Mouse (Mus musculus) adrenal gland, postnatal 4 days (tissue): ENCODE data around the gene Dnm3. TPM values are rescaled to one million over a fixed set of nuclear protein-coding genes. Genes with fewer than 3 reads are reported as not detected.

ENCODE experiments used
- DNase-seq, 2 experiments: peaks; one replicate each; pipeline ENCODE4 v3.0.0; 2021 to 2022; ENCODE audit warnings: low spot score in 2 of 2, mixed read lengths in 2 of 2
- total RNA-seq, 2 experiments: library from RNA; stranded (reverse); gene quantifications; 2 replicates each; pipeline ENCODE4 v1.2.3; 2021

Dnm3 gene
- total RNA-seq, 2 experiments from 2014 or later = 14.1 to 15.6 TPM

- DNase-seq = no peak
Measured at GRCm38 (mm10) chr1:162213066-162213465, 264.8 kb downstream of the Dnm3 start.

DNA sequence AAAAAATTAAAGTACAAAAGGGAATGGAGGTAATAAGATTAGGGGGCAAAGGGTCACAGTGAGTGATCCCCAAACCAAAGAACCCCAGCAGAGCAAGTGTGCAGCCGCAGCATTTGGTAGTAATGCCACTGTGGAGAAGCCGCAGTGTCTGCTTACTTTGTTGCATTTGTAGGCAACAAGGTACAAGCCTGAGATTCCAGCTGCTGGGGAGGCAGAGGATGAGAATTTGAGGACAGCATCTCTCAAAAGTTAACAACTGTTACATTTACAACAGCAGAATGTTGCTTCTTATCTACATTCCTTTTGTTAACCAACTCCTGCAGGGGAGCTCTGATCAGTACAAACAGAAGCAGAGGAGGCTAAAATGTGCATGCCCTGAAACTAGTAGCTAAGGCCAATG is 267.3 kb downstream of the Dnm3 start:
- no peak for DNase-seq

GRCm38 (mm10) chr1:162209487-162210149 is 268.2 kb downstream of the Dnm3 start:
- no peak for DNase-seq

DNA sequence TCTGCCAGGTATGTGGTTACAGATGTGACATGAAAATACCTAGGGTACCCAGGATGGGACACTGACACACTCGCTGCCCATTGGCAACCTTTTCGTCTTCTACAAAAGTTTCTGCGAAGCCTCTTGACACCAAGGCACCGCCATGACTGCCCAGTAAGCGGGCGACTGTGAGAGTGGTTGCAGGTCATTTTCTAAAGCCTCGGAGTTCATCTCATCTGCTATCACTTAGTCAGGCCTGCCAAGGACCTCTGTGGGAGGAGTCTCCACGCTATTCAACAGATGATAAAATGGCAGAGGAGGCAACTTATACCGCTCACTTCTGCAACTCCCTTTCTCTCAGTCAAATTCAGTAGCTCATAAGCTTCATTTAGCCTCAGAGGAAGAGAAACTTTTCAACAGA is 268.8 kb downstream of the Dnm3 start:
- no peak for DNase-seq

- DNase-seq = no peak
Measured at GRCm38 (mm10) chr1:162207708-162208043, 270.2 kb downstream of the Dnm3 start.

GRCm38 (mm10) chr1:162206998-162207707 is 270.7 kb downstream of the Dnm3 start:
- DNase-seq = no peak

GRCm38 (mm10) chr1:162202465-162203348 is 275.1 kb downstream of the Dnm3 start:
- DNase-seq = no peak

DNA sequence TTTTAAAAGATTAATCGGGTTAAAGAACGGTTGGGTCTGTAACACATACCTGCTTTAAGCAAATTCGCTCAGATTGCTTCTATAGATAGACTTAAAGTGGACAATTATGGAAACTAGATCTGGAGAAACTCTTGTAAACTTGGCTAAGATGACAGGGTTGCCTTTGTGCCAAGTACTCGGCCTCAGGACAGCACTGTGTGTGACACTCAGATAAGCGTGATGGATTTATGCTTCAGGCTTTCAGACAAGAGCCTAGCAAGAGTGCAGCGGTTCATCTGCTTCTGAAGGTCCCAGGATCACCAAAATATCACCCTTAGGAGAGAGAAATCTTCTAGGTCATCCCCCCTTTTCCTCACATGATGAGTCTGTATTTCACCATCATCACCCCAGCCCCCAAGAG is 277.4 kb downstream of the Dnm3 start:
- DNase-seq = no peak

DNA sequence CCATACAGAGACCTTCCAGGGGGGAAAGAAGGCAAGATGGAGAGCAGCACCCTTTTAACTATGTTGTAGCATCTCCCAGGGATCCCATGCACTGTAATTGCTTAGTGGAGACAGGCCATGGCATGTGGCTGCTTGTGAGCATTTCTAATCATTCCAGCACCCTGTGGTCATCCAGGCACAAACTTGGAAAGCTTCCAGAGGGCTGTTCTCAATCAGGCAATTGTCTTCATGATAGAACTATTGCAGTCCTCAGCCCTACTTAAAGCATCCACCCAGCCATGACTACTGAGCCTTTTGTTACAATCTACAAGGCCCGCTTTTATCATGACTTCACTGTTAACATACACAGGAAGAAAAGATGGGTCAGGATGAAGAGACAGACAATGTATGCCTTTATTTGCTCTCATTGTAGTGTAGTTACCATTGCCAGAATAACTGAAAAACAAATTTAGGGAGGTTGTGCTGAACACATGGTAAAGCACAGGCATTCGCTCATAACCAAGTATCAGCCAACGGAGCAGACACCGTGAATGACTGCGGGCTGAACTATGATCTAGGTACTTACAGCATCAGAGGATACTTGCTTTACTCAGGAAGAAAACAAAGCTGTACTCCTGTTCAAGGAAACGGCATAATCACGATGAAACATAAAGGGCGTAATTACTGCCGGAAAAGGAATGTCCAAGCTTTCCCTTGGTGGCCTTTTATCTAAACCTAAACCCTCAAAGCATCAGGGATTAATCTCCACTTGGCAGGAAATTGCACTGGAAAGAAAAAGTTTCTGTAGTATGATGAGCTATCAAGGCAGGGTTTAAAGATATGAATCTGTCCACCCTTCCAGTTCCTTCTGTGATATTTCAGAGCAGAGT is 280.8 kb downstream of the Dnm3 start:
- no peak for DNase-seq

GRCm38 (mm10) chr1:162188744-162189143 is 289.1 kb downstream of the Dnm3 start:
- DNase-seq = no peak

DNA sequence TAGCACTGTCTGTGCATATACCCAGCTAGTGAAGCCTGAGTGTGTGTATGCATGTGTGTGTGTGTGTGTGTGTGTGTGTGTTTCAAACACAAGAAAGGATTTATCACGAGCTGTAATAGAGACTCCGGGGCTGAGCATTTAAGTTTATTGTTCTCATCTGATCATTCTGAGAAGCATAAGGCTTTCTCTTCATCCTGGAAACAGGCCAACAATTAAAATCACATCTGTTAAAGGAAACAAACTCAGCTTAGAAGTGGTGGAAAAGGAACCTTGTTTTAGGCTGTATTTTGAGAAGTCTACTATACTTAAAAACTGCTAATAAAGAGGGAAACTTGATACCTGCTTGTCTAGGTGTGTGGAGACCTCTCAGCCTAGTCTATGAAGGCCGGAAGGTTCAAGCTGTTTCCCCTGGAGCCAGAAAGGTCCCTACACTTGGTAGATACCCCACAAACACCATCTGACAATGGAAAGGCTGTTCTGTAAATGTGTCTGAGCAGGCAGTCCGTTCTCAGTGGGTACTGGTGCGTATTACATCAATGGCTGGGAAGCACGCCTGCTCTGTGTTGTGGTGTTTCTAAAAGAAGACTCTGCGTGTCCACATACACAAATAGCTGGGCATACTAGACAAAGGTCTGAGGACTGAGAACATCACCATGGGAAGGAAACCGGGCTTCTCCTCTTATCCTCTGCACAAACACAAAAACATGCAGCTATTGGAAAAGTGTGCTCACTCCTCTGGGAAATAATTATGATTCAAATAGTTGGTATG is 290.3 kb downstream of the Dnm3 start:
- DNase-seq = no peak

DNA sequence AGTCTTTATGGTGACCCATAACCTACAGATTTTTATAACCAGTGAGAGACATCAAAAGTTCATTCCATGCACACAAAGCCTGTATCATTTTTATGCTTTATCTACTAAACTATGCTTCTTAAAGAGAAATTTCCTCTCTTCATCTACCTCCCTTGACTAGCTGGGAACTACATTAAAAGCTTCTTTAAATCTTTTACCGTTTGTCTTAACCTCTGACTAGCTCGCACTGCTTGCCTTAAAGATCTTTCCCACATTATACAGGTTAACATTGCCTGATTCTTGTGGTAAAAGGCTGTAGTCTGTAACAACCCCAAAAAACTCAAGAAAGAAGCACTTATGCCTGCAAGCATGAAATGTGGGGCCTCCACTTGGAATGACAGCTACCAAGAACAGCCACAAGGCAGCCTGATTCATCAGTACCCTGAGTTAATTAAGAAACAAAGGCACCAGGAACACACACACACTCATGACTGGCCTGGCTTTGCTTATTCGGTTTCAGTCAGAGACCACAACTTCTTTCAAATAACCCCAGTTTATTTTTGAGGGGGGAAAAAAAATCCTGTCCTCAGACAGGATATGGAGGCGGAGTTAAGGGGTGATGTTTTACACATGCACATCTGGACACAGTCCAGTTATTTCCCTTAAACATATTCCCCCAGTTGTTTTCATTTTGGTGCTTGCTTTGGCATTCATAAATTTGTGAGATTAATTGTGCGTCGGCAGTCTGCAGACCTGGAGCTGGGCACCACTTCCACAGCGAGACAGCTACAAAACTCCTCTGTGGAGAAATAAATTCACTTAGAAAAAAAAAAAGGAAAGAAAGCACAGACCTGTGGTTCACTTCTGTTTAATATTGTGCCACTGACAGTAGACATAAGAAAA is 291.1 kb downstream of the Dnm3 start:
- no peak for DNase-seq

- DNase-seq = no peak
Measured at GRCm38 (mm10) chr1:162184003-162184748, 293.7 kb downstream of the Dnm3 start.

DNA sequence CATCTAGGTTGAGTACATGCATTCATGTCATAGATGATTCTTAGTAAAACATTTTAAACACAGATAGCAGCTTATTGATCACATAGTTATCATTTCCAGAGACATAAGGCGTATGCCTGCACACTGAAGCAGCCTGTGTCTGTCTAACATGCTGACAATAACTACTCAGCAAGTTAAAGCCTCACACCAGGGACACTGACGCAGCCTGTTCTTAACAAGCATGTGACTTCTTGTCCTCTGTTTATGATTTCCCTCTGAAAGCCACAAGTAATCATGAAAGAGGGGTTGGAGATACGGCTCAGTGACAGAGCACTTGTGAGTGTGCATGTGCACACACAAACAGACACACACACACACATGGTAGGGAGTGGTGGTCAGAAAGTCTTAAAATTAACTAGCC is 294.4 kb downstream of the Dnm3 start:
- DNase-seq = no peak

GRCm38 (mm10) chr1:162181187-162181975 is 296.5 kb downstream of the Dnm3 start:
- DNase-seq = no peak

DNA sequence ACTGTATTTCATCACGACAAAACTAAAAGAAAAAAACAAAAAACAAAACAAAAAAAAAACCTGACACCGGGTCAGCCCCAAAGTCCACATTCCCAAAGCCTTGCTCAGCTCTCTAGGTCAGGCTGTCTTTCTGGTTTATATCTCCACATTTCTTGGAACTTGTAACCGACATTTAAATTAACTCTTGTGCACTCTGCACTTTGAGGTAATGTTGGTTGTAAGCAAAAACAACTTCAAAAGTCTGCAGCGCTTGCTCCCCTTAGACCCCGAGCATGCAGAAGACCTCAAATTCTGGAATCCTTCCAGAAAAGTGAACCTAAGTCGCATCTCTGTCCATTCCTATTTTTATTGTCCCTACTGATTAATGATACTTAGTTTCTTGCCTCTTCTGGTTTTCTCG is 297.4 kb downstream of the Dnm3 start:
- no peak for DNase-seq

GRCm38 (mm10) chr1:162179401-162179800 is 298.4 kb downstream of the Dnm3 start:
- no peak for DNase-seq

- no peak for DNase-seq
Measured at GRCm38 (mm10) chr1:162172806-162173205, 305.0 kb downstream of the Dnm3 start.
